Mouse (Mus musculus): ENCODE results near the gene Atg10.
A peak's percentile ranks its signal among the peaks of the same experiment; 100 is the strongest.
"Not testable (repeated sequence)": the region's sequence is repeated elsewhere in the genome, so short reads cannot be mapped to it uniquely, and the experiment has no call there.

Atg10 gene

GRCm38 (mm10) chr13:90926938-90927633 lies 296.7 kb downstream of the Atg10 start:
- no peak for DNase-seq

DNA sequence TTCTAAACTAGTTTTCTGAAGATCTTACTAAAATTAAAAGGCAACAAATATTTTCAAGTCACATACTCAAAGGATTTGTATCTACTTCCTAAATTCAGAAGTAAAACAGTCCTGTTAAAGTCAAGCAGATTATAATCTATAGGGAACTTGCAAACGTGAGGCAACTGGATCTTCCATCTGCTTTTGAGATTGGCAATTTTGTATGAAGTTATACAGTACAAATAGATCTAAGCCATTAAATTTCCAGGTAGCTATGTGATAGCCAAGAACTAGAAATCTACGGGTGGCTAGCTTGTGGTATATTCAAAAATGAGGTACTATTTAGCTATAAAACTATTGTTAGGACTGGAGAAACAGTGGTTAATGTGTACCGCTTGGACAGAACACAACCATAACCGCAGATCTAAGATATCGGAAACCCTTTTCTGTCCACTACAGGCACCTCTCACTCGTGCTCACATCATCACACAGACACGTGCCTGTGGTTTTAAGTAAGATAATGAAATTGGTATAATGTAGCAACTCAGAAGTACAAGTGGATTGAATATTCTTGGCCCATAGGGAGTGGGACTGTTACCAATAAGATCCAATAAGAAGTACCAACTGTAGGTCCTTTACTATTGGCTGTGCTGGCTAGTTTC lies 297.5 kb downstream of the Atg10 start:
- no peak for DNase-seq

- no peak for DNase-seq
Observed at GRCm38 (mm10) chr13:90925191-90925590, 298.6 kb downstream of the Atg10 start.

DNA sequence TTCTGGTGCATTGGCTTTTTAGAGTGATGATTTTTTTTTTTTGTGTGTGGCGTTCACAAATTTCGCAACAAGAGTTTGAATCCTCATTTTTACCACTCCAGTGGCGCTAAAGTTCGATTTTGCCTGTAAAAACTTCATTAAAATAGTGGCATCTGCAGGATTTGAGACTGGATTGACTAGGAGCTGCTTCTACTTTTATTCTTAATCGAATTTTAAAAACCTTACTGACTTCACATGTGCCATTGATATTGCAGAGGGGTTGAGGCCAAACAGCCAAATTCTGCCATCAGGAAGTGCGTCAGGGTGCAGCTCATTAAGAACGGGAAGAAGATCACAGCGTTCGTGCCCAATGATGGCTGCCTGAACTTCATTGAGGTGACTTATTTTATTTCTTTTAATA lies 299.7 kb downstream of the Atg10 start:
- no peak for DNase-seq

GRCm38 (mm10) chr13:90923617-90924016 lies 300.2 kb downstream of the Atg10 start:
- DNase-seq = not testable (repeated sequence)

DNA sequence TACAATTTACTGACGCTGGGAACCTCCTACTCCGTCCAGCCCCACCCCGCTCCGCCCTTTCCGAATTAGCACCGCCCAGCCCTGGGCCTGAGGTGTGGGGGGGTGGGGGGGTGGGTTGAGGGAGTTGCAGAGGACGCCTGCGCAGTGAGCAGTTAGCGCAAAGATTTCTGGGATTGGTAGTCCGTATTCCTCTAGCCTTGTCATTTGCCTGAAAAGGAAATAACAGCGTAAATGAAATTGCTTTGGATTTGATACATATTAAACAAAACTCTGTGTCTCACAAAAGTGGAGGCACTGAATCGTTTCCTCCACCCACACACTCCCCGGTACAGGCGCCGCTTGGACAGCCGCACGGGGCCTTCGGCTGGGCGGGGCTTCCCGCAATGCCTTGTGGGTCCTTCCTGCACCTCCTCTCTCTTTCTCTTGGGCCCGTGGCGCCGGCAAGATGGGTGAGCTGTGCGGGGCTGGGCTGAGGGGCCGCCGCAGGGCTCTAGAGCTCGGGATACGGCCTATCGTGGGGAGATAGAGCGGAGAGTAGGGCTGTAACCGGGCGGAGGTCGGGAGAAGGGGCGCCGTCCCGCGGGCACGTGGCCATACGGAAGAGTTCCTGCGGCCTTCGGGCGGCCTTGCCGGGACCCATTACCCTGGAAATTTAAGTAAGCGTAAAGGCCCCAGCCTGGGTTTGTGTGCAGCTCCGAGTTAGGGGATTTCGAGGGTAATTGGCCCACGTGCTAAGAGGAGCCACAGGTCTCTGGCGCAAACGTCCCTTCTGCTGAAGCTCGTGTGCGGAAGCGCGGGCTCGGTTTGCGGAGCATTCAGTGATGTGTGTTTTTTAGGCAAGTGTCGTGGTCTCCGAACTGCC lies 300.8 kb downstream of the Atg10 start, which contains the start of gene Rps23:
Gene Rps23, plus strand, starts transcription at position 208 of the 862 bp plus-strand sequence.
- peak; percentile 93 for DNase-seq

GRCm38 (mm10) chr13:90914721-90915120 lies 309.0 kb downstream of the Atg10 start:
- no peak for DNase-seq

GRCm38 (mm10) chr13:90913675-90914192 lies 310.0 kb downstream of the Atg10 start:
- no peak for DNase-seq

DNA sequence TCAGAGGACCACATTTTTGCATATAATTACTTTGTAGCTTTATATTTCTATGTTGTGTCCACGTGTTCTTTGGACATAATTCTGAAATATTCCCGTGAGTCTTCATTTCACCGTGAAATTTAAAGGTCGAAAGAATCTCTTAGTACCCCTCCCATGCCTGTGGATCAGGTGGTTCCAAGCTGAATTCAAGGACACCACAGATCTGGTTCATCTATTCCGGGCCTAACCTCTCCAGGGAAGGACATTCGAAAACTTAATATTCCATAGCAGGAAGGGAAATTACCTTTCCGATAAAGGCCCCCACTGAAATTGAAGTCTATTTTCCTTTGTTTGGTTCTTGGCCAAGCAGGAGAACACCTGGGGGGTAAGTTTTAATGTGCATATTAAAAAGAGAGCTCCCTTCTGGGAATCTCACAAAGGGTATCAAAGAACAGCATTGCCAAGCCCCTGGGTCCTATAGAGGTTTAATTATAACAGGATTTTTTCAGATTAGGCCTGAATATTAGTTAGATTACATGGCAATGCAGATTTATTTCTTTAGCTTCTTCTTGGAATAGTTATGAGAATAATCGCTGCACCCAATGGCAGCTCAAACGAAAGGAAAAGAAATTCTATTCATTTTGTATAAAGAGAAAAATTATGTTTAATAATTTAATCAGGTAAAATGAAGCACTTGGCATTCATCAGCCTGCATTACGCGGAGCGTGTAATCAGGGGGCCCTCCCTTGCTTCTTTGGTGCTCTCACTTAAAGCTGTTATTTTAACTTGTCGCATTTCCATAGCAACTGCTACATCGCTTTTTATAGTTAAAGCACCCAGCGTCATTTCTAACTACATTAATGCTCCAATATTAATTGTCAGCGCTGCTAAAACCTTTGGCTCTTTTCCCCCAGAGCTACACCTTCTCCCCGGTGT lies 310.8 kb downstream of the Atg10 start:
- DNase-seq = no peak

GRCm38 (mm10) chr13:90907376-90907775 lies 316.4 kb downstream of the Atg10 start:
- no peak for DNase-seq

GRCm38 (mm10) chr13:90905176-90905575 lies 318.6 kb downstream of the Atg10 start, which contains the start of gene Atp6ap1l:
Gene Atp6ap1l (minus strand): TSS chr13:90905355.
- no peak for DNase-seq

DNA sequence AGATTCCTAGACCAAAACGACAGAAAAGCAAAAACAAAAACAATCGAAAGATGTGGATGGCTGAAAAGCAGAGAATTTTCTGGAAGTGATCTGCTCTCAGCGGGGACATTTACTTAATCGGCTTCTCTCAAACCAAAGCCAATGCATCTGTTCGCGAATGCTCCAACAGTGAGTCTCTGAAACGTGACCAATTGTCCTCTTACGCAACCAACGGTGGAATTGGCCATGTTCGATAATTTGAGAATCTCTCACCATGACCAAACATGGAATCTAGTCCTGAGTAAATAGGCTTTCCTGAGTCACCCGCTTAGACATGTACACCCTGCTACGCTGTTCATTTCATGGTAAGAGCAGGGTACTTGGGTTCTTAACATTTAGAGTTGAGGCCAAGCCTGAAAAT lies 326.9 kb downstream of the Atg10 start:
- no peak for DNase-seq

DNA sequence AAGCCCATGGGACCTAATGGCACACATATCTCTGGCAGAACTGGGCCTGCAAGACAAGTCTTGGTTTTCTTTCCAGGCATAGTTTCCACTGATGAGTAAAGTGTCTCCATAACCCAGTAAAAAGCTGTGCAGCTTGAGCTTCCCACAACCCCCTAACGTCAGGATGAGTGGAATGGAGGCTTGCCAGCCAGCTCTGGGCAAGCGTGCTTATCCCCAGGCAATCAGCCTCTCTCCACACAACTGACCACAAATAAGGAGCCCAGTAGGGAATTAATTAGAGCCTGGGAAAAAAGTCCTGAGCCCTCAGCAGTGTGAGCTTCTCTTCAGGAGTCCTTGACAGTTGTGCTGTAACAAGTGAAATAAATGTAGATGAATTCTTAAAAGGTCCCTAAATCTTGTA lies 327.7 kb downstream of the Atg10 start:
- no peak for DNase-seq

DNA sequence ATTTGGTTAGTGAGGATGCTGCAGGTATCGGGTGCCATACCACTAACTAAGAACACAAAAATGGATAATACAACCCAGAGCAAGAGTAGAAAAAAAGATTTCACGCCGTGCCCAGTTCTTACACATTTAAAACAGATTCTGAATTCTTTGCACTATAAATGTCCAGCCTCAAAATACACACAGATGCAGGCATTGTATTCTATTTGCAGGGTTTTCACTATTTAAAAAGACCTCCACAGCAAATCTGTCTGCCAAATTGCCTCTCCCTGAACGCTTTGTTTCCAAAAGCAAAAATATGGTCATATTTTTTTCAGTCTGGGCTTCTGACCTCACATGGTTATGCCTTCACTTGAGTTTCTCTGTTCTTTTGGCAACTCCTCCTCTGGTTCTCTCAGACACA lies 328.9 kb downstream of the Atg10 start:
- no peak for DNase-seq

GRCm38 (mm10) chr13:90890111-90890510 lies 333.7 kb downstream of the Atg10 start:
- no peak for DNase-seq

- peak; percentile 77 for DNase-seq
Observed at GRCm38 (mm10) chr13:90886568-90886983, 337.2 kb downstream of the Atg10 start.

GRCm38 (mm10) chr13:90885856-90886532 lies 337.8 kb downstream of the Atg10 start:
- DNase-seq = peak; percentile 15
